Mouse (Mus musculus) lung, adult 2 months (tissue): ENCODE results near the gene Cap1.

Experiments
- CTCF ChIP-seq: fragments of 200-500 bp; IDR thresholded peaks from 2 replicates; pipeline ENCODE4 v1.5.1; 2011; ENCODE audit warnings: mild to moderate bottlenecking, low read length, control low read depth; ENCODE audit not compliant: insufficient read depth
- POLR2A ChIP-seq: fragments of 200-500 bp; IDR thresholded peaks from 2 replicates; pipeline ENCODE4 v1.6.1; 2011; ENCODE audit warnings: low read depth, mild to moderate bottlenecking, control low read depth, low read length, borderline replicate concordance; ENCODE audit errors: extremely low read depth

- TF ChIP-seq CTCF (no peak), POLR2A (no peak)
Measured at GRCm38 (mm10) chr4:122909572-122910189, 23.8 kb upstream of the Cap1 start.
